Mouse (Mus musculus) central nervous system, embryonic 14 days (tissue): Measurements from ENCODE around the gene Defa32. TPM values are rescaled to one million over a fixed set of nuclear protein-coding genes. Genes with fewer than 3 reads are reported as not detected.

Source experiments
- polyA plus RNA-seq: library from polyadenylated mRNA; depleted of rRNA; stranded (reverse); fragments of >200 nt; gene quantifications from 2 replicates; pipeline ENCODE4 v1.2.3, GENCODE M21; 2012; rRNA removed

Gene Defa32
- polyA plus RNA-seq: not detected in 2 replicates

GRCm38 (mm10) chr8:21528732-21529131 is at the start of gene Defa32:
Gene Defa32 (plus strand): TSS chr8:21529032.

GRCm38 (mm10) chr8:21508958-21509357 is 19.9 kb upstream of the Defa32 start, which contains the start of gene Defa20:
Gene Defa20 (plus strand): TSS chr8:21509258.

GRCm38 (mm10) chr8:21565086-21565485 is 36.3 kb downstream of the Defa32 start, which contains the start of gene Defa37:
Gene Defa37 (plus strand): TSS chr8:21565386.

Other genes starting within 250 kb of the Defa32 start
- gene Defa27, start 213.5 kb upstream of the Defa32 start, polyA plus RNA-seq: not detected in 2 replicates
- gene Defa29, start 202.0 kb upstream of the Defa32 start, polyA plus RNA-seq: not detected in 2 replicates
- gene Defa2, start 150.5 kb upstream of the Defa32 start, polyA plus RNA-seq: not detected in 2 replicates
- gene Defa33, start 137.2 kb upstream of the Defa32 start, polyA plus RNA-seq: not detected in 2 replicates
- not detected in 2 replicates for gene Defa36, start 101.6 kb upstream of the Defa32 start, polyA plus RNA-seq
- not detected in 2 replicates for gene Gm7849, start 72.5 kb upstream of the Defa32 start, polyA plus RNA-seq
- not detected in 2 replicates for gene Defa20, start 19.8 kb upstream of the Defa32 start, polyA plus RNA-seq
- not detected in 2 replicates for gene Defa37, start 36.4 kb downstream of the Defa32 start, polyA plus RNA-seq
- not detected in 2 replicates for gene Defa28, start 54.0 kb downstream of the Defa32 start, polyA plus RNA-seq
- not detected in 2 replicates for gene Gm7861, start 65.5 kb downstream of the Defa32 start, polyA plus RNA-seq
- gene Defa26, start 89.2 kb downstream of the Defa32 start, polyA plus RNA-seq: not detected in 2 replicates
- not detected in 2 replicates for gene Defa17, start 126.7 kb downstream of the Defa32 start, polyA plus RNA-seq
- gene Defa34, start 136.8 kb downstream of the Defa32 start, polyA plus RNA-seq: not detected in 2 replicates
- gene AY761184, start 174.6 kb downstream of the Defa32 start, polyA plus RNA-seq: not detected in 2 replicates
- not detected in 2 replicates for gene Defa24, start 205.5 kb downstream of the Defa32 start, polyA plus RNA-seq